Mouse (Mus musculus) hematopoietic stem cell, adult 5-6 weeks (primary cell): ENCODE results near the gene 9330182L06Rik. TPM values are rescaled to one million over a fixed set of nuclear protein-coding genes. Genes with fewer than 3 reads are reported as not detected.

ENCODE experiments used
- ATAC-seq, 2 experiments: fragments of 125-278 bp in 1 of 2; replicated peaks in 1 of 2; 2 replicates each; pipeline ENCODE4 v1.8.0; 2016 to 2017; ENCODE audit warnings: inconsistent platforms in 2 of 2, mild to moderate bottlenecking in 2 of 2, moderate number of reproducible peaks in 2 of 2, low read depth in 1 of 2, moderate TSS enrichment in 1 of 2; ENCODE audit not compliant: low FRiP score in 2 of 2, poor library complexity in 2 of 2, severe bottlenecking in 2 of 2, insufficient read depth in 1 of 2, low TSS enrichment in 1 of 2
- total RNA-seq: library from RNA; stranded (forward); fragments of 172-1452, 232-1000 nt; gene quantifications from 2 replicates; pipeline ENCODE4 v1.2.3, GENCODE M21; 2017

9330182L06Rik gene
- total RNA-seq, 1 experiment from 2014 or later, result 2.8 TPM

- ATAC-seq, result no peak
Measured at GRCm38 (mm10) chr5:9446146-9446545, 180.2 kb downstream of the 9330182L06Rik start.

DNA sequence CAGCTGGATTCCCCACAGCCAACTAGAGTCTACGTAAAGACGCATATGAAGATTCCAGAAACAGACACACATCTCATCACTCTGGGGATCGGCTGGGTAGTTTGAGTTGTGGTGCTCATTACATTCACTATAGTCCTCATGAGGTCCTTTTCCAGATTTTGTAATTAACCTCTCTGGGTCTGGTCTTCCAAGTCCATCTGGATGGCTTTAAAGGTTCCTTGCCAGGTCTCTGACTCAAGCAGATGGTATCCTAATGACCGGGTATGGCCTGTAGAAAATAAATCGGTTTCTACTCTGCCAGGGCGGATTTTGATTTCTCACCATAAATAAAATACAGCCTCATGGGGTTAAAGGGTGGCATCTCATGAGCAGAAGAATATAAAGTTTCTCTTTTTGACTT is 183.0 kb downstream of the 9330182L06Rik start:
- ATAC-seq, result no peak

DNA sequence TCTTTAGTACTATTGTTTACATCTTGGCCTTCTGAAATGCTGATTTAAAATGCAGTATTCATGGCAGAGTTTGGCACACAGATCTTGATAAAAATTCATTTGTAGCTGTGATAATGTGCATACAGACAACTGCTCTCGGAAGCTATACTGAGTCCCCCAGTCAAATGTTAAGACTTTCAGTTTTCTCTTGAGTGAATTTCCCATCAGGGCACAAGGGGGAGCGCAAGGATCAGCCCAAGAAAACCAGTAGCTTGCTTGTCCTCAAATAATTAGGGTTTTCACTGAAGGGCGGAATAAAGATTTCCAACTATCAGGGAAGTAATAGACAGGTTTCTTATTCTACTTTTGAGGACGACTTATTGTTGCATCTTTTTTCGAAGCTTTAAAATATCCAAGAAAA is 183.7 kb downstream of the 9330182L06Rik start:
- ATAC-seq, result no peak

DNA sequence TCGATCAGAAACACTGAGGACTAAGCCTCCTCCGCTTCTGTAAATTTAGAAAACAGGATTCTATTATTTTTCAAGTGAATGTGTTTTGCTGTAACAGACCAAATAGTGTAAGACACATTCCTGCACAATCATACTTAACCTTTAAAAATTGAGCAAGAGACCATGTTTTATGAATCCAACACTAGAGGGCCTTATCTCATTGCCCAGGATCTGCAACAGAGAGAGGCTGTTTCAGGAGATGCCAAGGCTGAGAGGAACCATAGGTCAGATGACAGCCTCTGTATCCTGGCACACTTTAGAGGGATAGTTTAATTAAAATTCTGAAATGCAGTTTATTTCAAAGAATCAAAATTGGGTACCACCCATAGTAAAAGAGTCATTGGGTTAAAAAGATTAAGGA is 187.4 kb downstream of the 9330182L06Rik start:
- ATAC-seq, result no peak

GRCm38 (mm10) chr5:9477587-9477986 is 211.7 kb downstream of the 9330182L06Rik start:
- no peak for ATAC-seq

DNA sequence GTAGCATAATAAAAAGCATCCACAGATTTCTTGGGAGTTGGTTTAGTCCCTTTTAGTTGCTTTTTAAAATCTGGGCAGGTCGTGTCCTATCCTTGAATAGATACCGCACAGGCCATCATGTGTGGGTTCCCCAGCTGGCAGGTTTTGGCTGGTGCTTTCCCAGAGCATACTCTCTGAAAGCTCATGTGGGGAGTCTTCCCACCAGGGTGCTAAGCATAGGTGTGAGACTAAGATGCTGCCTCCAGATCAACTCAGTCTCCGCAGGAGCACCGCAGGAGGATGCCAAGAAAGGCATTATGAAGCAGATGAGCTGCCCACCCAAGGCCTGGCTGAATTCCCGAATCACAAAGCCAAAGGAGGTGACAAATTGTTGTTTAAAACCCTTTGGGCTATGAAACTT is 229.5 kb downstream of the 9330182L06Rik start:
- no peak for ATAC-seq

DNA sequence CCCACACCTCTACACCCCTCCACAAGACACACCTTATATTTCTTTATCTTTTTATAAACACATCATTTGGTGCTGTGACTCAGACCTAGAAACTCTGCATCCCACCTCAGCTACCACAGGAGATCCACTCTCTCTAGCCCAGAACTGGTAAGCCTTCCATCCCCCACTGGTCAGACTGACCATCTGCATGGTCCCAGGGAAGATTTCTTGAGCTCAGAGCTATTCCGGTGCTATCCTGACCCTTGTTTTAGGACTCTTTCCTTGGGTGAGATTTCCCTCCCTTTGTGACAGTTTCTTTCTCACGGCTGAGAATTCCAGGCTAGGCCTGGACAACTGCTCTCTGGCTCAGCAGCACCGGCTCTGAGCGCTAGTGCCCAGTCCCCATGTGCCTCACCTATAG is 231.3 kb downstream of the 9330182L06Rik start:
- ATAC-seq, result no peak

DNA sequence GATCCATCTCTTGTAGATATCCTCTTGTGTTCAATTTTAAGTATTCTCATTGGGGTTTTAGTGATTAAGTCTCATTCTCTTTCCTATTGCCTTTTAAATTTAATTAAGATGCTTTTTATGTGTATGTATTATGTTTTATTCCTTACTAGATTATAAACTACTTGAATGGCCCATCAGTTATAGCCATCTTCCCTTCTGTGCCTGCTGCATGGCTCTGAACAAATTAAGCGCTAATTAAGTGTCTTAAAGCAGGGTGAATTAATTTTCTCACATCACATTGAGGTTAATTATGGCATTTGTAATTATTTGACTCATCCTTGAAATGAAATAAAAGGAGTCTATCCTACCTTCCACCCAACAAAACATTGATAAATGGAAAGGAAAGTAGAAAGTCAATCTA is 245.1 kb downstream of the 9330182L06Rik start:
- no peak for ATAC-seq

GRCm38 (mm10) chr5:9525507-9525906 is 259.6 kb downstream of the 9330182L06Rik start:
- no peak for ATAC-seq

Other genes with a start within 250 kb of the 9330182L06Rik start
- 13.3 and 23.6 TPM in 2 replicates for gene Tmem243, start 165.4 kb upstream of the 9330182L06Rik start, total RNA-seq
- gene Dmtf1, start 104.3 kb upstream of the 9330182L06Rik start, total RNA-seq, result 78.0 and 86.6 TPM in 2 replicates